Mouse (Mus musculus) brown adipose tissue, adult 24 weeks (tissue): ENCODE measurements at regions not wholly inside any gene's neighbourhood (a gene's known extent, or its start where the extent isn't known, plus 50 kb on each side); places are given as distances from the start of the nearest gene placed in this dataset.

Source experiments
- H3K27ac ChIP-seq: fragments of 200-500 bp; replicated peaks from 2 replicates; pipeline ENCODE4 v1.5.1; 2012; ENCODE audit warnings: low read depth, mild to moderate bottlenecking, low read length
- H3K4me1 ChIP-seq: fragments of 200-500 bp; 2 replicates; pipeline ENCODE4 v1.6.1; 2012; ENCODE audit warnings: low read length, mixed read lengths; ENCODE audit not compliant: control insufficient read depth, insufficient read depth, insufficient read length
- H3K4me3 ChIP-seq: fragments of 200-500 bp; 2 replicates; pipeline ENCODE4 v1.5.1; 2012; ENCODE audit warnings: low read depth, mild to moderate bottlenecking, low read length, moderate library complexity; ENCODE audit not compliant: insufficient read depth

DNA sequence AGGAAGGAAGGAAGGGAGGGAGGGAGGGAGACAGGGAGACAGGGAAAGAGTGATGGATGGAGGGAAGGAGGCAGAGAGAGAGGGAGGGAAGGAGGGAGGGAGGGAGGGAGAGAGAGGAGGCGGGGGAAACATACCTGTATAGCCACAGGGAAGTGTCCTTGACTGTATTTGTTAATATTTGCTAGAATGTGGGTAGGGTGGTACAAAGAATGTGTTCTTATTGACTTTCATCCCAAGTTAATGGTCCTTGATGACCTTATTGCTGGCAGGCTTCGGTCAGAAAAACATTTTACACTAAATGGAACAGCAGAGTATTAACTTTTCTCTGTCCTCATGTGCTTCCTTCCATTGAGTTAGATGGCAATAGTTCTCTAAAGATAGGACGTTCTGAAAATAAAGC lies 171.0 kb upstream of the Ctnnb1 start:
- no peak overlapping the region for H3K27ac ChIP-seq
- H3K4me1 ChIP-seq: no peaks in the 10 kb centered on the region; the same call in 1 of the 2 replicates
- H3K4me3 ChIP-seq: no peak overlapping the region

DNA sequence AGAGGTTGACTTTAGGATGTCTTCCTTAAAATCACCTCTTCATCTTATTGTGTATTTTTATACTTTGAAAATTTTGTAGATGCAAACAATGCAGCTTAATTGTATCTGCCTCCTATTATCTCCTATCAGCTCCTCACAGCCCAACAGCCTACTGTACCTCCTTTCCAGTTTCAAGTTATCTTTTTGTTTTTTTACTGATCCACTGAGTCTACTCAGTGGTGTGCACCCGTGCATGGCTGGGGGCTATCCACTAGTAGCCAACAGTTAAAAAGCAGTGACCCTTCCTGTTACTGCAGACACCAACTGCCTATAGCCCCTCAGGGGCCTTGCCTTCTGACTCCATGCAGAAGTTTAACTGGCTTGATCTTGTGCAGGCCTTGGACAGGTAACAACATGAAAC lies 170.4 kb upstream of the Ctnnb1 start:
- no peak overlapping the region for H3K27ac ChIP-seq

DNA sequence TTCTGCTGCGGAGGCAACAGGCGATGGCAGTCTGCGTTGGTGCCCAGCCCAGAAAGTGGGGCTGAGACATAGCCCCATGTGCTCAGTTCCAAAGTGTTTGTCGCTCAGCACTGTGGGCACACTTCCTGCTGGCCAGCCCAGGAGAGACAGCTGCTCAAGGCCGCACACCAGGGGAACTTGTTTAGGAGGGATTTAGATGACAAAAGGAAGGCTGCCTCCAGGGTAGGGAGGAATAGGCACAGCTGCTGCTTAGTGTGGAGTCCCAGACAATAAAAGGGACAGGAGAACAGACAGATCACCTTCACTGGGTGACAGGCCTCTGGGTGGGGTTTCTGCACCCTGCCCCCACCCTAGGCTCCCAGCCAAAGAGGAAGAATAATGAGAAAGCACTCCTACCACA lies 169.2 kb upstream of the Ctnnb1 start:
- Histone ChIP-seq H3K4me3 (no peak overlapping the region), H3K4me1 (no peaks in the 10 kb centered on the region; the same call in 1 of the 2 replicates), H3K27ac (no peak overlapping the region)

More for the DNA sequence above, 170.4 kb upstream of the Ctnnb1 start:
- Histone ChIP-seq H3K4me3 (no peak overlapping the region), H3K4me1 (no peaks in the 10 kb centered on the region; the same call in 1 of the 2 replicates)

DNA sequence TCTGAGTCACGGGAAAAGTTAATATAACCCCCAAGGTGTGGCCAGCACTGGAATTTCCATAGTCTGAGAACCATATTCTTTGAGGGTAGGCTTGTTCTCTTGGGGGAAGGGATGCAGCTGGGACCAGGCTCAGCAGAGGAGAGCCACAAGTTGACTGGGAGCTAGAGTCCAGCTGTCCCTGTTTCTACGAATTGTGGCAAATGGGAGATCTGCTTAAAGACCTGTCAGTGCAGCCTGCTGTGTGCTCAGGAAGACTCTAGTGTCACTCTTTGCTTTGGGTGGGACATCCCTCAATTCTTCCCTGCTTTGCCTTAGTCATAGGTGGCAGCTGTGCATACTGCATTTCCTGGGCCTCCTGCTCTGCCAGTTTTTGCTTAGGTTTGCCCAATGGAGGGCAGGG lies 165.2 kb upstream of the Ctnnb1 start:
- no peak overlapping the region for H3K27ac ChIP-seq
- no peak overlapping the region for H3K4me3 ChIP-seq
- H3K4me1 ChIP-seq: no peaks in the 10 kb centered on the region; the same call in 1 of the 2 replicates

DNA sequence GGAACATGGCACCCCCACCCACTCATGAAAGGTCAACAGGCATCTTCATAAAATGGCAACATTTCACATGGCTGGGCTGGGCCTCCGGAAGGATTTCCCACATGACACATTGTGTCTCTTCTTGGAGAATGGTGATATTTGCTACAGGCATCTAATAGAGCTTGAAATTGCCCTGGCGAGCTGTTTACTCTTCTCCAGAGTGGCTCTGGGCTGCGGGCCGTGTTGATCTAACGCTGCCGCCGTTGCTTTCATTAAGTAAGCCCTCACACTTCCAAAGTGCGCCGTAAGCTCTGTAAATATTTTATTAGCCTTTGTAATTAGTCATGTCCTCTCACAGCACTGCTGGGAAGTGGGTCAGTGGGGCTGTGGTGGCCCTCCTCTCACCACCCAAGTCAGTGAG lies 164.4 kb upstream of the Ctnnb1 start:
- no peak overlapping the region for H3K4me3 ChIP-seq
- no peak overlapping the region for H3K27ac ChIP-seq
- H3K4me1 ChIP-seq: no peaks in the 10 kb centered on the region; the same call in 1 of the 2 replicates

DNA sequence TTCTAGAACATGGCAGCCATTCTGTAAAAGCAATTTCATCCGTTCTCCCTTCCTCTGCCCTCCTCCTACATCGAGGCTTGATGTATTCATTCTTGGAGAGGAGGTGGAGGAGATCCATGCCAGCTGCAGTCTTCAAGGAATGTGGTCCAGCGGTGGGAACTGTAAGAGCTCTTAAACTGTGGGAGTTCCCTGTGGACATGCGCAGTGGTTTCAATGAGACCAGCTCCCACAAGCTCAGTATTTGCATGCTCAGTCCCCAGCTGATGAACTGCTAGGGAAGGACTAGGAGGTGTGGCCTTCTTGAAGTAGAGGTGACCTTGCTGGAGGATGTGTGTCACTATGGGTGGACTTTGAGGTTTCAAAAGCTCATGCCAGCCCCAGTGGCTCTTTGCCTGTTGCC lies 163.7 kb upstream of the Ctnnb1 start:
- H3K4me3 ChIP-seq: no peak overlapping the region
- H3K4me1 ChIP-seq: no peaks in the 10 kb centered on the region; the same call in 1 of the 2 replicates

DNA sequence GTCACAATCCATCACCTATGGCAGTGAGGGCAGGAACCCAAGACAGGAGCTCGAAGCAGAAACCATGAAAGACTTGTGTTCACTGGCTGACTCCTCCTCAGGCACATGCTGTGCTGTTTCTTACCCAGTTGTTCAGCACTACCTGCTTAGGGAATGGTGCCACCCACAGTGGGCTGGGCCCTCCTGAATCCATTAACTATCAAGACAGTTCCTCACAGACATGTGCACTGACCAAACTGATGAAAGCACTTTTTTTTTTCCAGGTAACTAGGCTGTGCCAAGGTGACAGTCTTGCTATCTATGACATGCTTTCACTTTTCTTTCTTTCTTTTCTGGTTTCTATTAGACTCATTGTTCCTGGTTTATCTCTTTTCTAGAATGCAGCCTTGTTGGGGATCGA lies 162.1 kb upstream of the Ctnnb1 start:
- H3K4me3 ChIP-seq: no peak overlapping the region
- H3K27ac ChIP-seq: no peak overlapping the region
- H3K4me1 ChIP-seq: peaks cover 3% of the 10 kb centered on the region; the same call in 1 of the 2 replicates

More for the DNA sequence above, 163.7 kb upstream of the Ctnnb1 start:
- no peak overlapping the region for H3K27ac ChIP-seq

DNA sequence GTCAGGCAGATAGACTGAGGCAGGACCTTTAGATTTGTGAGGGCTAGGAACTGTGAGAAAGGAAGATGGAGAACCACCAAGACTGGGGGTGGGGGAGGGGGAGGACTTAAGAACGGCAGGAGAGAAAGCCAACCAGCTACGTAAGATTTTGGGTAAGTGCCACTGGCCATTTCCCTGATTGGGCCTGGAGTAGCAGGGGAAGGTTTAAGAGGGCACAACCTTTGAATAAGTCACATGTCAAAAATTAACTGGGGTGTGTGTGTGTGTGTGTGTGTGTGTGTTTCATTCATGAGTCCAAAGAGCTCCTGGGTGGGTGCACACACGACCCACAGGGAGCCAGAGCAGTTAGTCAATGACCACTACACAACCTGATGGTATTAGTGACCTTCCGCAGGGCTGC lies 161.6 kb upstream of the Ctnnb1 start:
- Histone ChIP-seq H3K4me1 (peaks cover 3% of the 10 kb centered on the region; the same call in 1 of the 2 replicates), H3K27ac (no peak overlapping the region)

DNA sequence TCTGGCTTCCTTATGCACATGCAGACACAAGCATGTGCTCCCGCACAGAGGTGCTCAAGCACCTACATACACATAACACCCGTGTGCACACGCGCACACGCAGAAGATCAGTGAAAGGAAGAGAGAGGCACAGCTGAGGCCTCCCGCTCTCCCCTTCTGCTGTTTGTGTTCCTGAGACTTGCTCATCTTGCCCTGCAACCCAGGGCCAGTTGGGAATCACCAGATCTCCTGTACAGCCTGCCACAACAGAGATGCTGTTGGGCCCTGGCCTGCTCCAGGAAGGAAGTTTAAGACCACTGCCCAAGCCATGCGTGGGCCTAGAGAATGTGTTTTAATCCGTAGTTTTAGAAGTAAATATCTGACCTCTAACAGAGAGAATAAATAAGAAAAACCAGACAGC lies 160.0 kb upstream of the Ctnnb1 start:
- no peak overlapping the region for H3K27ac ChIP-seq
- H3K4me1 ChIP-seq: peaks cover 7% of the 10 kb centered on the region; the same call in 1 of the 2 replicates

More for the DNA sequence above, 161.6 kb upstream of the Ctnnb1 start:
- H3K4me3 ChIP-seq: no peak overlapping the region

DNA sequence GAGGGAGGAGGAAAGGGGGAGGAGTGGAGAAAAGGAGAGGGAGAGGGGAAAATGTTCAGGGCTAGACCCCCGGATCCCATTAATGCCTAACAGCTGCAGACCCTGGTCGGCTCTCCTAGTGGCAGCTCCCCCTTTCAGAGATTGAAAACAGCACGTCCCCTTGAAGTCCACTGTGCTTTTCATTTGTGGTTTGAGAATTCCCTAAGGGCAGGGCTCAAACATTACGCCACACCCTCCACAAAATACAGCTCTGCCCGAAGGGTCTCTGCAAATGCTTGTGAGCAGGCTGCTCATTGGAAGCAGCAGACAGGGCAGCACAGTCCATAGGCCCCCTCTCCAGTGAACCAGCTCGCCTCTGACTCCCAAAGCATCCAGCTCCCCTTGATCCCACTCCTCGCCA lies 159.3 kb upstream of the Ctnnb1 start:
- H3K4me1 ChIP-seq: peaks cover 7% of the 10 kb centered on the region; the same call in 1 of the 2 replicates
- H3K27ac ChIP-seq: no peak overlapping the region
- no peak overlapping the region for H3K4me3 ChIP-seq

More for the DNA sequence above, 160.0 kb upstream of the Ctnnb1 start:
- H3K4me3 ChIP-seq: no peak overlapping the region

DNA sequence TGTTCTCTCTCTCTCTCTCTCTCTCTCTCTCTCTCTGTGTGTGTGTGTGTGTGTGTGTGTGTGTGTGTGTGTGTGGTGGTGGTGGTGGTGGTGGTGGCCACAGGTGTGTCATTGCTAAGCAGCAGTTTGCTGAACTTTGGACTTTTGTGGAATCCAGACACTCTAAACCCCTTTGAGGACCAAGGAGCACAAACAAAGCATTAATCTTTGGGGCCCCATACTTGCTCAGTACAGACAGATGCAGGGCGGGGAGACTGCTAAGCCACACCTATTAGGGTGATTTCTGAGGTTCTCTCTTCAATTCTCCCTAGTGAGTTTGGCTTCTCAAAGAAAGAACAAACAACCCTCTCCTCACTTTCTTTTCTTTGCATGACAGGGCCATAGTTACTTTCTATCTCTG lies 158.1 kb upstream of the Ctnnb1 start:
- peaks cover 12% of the 10 kb centered on the region; the same call in 1 of the 2 replicates for H3K4me1 ChIP-seq
- H3K4me3 ChIP-seq: no peak overlapping the region
- H3K27ac ChIP-seq: no peak overlapping the region

DNA sequence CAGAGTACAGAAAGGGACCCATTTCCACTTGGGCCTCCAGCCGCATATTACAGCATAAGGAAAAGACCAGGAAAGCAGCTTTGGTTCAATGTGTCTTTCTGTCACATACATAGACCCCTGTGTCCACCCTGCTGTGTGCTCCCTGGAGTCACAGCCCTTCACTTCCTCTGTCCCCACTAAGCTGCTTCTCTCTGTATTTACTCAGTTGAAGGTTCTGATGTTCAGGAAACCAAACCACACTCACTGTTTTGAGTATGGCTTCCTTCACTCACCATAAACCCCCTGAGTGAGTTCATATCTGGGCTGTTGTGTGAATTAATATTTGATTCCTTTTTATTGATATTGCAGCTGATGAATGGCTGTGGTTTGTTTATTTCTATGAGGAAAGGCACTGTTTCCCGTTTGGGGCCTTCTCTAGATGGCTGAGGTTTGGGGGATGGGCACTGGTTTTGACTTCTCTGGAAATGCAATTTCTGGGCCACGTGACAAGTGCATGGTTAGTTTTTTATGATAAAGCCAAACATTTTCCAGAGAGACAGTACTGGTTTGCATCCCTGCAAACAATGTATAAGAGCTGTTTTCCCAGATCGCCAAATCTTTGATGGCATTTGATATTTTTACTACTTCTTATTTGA lies 157.0 kb upstream of the Ctnnb1 start:
- Histone ChIP-seq H3K27ac (peak overlapping the region; percentile 77), H3K4me1 (peaks cover 15% of the 10 kb centered on the region; the same call in 1 of the 2 replicates), H3K4me3 (no peak overlapping the region)

DNA sequence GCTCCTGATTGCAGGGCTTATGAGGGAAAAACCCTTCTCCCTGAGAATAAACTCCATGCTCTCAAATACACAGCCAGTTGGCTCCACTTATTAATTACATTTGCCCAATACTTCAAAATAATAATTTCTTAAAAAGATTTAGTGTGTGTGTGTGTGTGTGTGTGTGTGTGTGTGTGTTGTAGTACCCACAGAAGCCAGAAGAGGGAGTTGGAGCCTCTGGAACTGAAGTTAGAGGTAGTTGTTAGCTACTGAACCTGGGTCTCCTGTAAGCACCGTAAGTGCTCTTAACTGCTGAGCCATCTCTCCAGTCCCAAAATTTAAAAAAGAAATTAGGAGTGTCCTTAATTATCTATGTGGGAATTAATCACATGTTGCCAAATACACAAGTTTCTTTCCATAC lies 154.8 kb upstream of the Ctnnb1 start:
- Histone ChIP-seq H3K27ac (peak overlapping the region; percentile 32; the same call in 1 of the 2 replicates), H3K4me1 (peaks cover 25% of the 10 kb centered on the region), H3K4me3 (no peak overlapping the region)

DNA sequence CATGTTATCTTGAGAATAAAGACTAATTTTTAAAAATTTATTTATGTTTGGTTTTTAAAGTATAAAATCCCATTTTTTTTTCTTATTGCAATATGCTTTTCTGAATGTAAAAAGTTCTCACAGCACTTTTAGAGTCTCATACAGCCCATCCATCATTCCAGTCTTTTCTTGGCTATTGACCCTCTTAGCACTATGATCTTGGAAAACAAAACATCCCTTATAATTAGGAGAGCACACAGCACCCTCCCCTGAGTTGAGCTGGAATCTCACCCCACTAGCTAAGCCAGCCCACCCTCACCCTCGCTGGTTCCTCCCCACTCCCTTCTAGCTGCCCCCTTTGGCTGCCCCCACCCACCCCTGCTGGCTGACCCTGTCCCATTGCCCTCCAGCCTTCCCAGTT lies 154.2 kb upstream of the Ctnnb1 start:
- H3K27ac ChIP-seq: no peak overlapping the region
- peaks cover 27% of the 10 kb centered on the region for H3K4me1 ChIP-seq
- H3K4me3 ChIP-seq: no peak overlapping the region

DNA sequence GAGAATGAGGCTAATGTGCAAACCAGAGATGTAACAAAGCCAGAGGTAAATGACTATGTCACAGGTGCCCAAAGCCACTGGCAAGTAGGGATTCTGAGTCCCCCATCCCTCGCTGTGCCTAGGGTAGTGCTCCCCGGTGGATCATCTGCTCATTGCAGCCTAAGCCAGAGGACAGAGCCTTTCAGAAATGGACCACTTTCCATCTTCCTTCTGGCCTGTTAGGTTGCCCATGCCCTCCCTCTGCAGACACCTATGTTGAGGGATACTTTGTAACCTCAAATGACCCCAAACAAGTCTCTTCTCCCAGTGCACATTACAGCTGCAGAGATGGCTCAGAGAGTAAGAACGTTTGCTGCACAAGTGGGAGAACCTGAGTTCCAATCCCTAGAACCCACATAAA lies 153.3 kb upstream of the Ctnnb1 start:
- H3K4me1 ChIP-seq: peaks cover 30% of the 10 kb centered on the region
- no peak overlapping the region for H3K4me3 ChIP-seq
- H3K27ac ChIP-seq: peak overlapping the region; percentile 69

DNA sequence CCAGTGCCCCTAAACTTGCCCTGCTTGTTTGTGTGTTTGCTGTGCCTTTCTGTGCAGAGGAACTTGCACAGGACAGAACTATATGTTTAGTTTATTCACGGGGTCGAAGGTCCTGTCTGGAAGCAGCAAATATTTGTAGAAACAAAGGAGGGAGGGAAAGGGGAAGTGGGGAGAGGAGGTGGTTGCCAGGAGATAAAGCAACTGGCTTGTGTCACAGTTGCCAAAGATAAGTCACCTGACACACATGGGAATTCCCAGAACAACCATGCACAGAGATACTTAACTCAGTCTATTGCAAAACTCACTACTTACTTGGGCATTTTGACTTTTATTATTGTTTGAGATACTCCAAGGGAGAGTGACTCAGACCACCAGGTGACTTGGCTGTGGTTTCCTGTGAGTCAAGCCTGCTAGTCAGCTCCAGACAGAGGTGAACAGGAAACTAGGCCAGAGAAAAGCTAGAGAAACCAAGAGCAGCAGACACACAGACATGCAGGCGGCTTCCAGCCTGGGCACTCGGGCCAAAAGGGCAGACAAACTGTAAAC lies 152.5 kb upstream of the Ctnnb1 start:
- H3K27ac ChIP-seq: peak overlapping the region; percentile 69

More for the DNA sequence above, 152.5 kb upstream of the Ctnnb1 start:
- peaks cover 30% of the 10 kb centered on the region for H3K4me1 ChIP-seq
- H3K4me3 ChIP-seq: no peak overlapping the region
